Mouse (Mus musculus) E14TG2a.4 (cell line): ENCODE results near the gene Ing4.

Experiments used
- H3K27me3 ChIP-seq: 2 replicates; pipeline ENCODE4 v1.6.1; 2014; ENCODE audit warnings: low read length, control low read depth; ENCODE audit not compliant: insufficient read depth
- H3K36me3 ChIP-seq: 2 replicates; pipeline ENCODE4 v1.6.1; 2014; ENCODE audit warnings: low read length, control low read depth; ENCODE audit not compliant: insufficient read depth
- H3K4me1 ChIP-seq: replicated peaks from 2 replicates; pipeline ENCODE4 v1.6.1; 2014; ENCODE audit warnings: low read depth, low read length, control low read depth
- H3K4me3 ChIP-seq: replicated peaks from 2 replicates; pipeline ENCODE4 v1.5.1; 2014; ENCODE audit warnings: mild to moderate bottlenecking, low read length
- H3K9me3 ChIP-seq: 2 replicates; pipeline ENCODE4 v1.6.1; 2014; ENCODE audit warnings: low read length, control low read depth
- CTCF ChIP-seq: conservative IDR thresholded peaks from 2 replicates; pipeline ENCODE4 v1.5.1; 2014; ENCODE audit warnings: low read length
- NANOG ChIP-seq: IDR thresholded peaks from 2 replicates; pipeline ENCODE4 v1.6.1; 2014; ENCODE audit warnings: borderline replicate concordance, low read length, mixed read lengths
- POU5F1 ChIP-seq: IDR thresholded peaks from 2 replicates; pipeline ENCODE4 v1.6.1; 2014; ENCODE audit warnings: low read length, borderline replicate concordance

Ing4 gene

GRCm38 (mm10) chr6:124999091-124999490 lies 40.5 kb upstream of the Ing4 start:
- Histone ChIP-seq H3K9me3 (no peaks in the 10 kb centered on the region), H3K4me3 (peak overlapping the region; percentile 84), H3K36me3 (peaks cover 28% of the 10 kb centered on the region), H3K27me3 (peaks cover 64% of the 10 kb centered on the region), H3K4me1 (peaks cover 82% of the 10 kb centered on the region)
- no peak for TF ChIP-seq CTCF
- no peak for TF ChIP-seq NANOG
- TF ChIP-seq POU5F1: no peak

- peak overlapping the region; percentile 84 for H3K4me3 ChIP-seq
- H3K27me3 ChIP-seq: peaks cover 60% of the 10 kb centered on the region
- TF ChIP-seq POU5F1 (no peak), CTCF (no peak), NANOG (no peak)
Measured at GRCm38 (mm10) chr6:124999546-124999945, 40.0 kb upstream of the Ing4 start.

GRCm38 (mm10) chr6:125003706-125004105 lies 35.9 kb upstream of the Ing4 start:
- TF ChIP-seq NANOG (no peak), CTCF (no peak)
- no peaks in the 10 kb centered on the region for H3K9me3 ChIP-seq
- H3K4me3 ChIP-seq: 0 out of 2 replicates have a peak overlapping the region, but pooled peaks have one; percentile 4
- H3K27me3 ChIP-seq: peaks cover 19% of the 10 kb centered on the region
- H3K4me1 ChIP-seq: peaks cover 78% of the 10 kb centered on the region
- peaks cover 31% of the 10 kb centered on the region for H3K36me3 ChIP-seq

More at GRCm38 (mm10) chr6:124999546-124999945, 40.0 kb upstream of the Ing4 start:
- H3K4me1 ChIP-seq: peaks cover 83% of the 10 kb centered on the region
- peaks cover 28% of the 10 kb centered on the region for H3K36me3 ChIP-seq
- no peaks in the 10 kb centered on the region for H3K9me3 ChIP-seq

GRCm38 (mm10) chr6:125005086-125005485 lies 34.5 kb upstream of the Ing4 start:
- H3K27me3 ChIP-seq: peaks cover 12% of the 10 kb centered on the region
- no peak for TF ChIP-seq POU5F1
- no peak for TF ChIP-seq NANOG
- no peak for TF ChIP-seq CTCF
- H3K36me3 ChIP-seq: peaks cover 31% of the 10 kb centered on the region
- H3K4me3 ChIP-seq: no peak overlapping the region
- peaks cover 71% of the 10 kb centered on the region for H3K4me1 ChIP-seq
- no peaks in the 10 kb centered on the region for H3K9me3 ChIP-seq

- no peaks in the 10 kb centered on the region for H3K9me3 ChIP-seq
- H3K4me3 ChIP-seq: peak overlapping the region; percentile 87
- 0 out of 2 replicates have a peak, but pooled peaks cover 6% of the 10 kb centered on the region for H3K27me3 ChIP-seq
- H3K4me1 ChIP-seq: peaks cover 74% of the 10 kb centered on the region
- no peak for TF ChIP-seq NANOG
- no peak for TF ChIP-seq CTCF
- peaks cover 34% of the 10 kb centered on the region for H3K36me3 ChIP-seq
Measured at GRCm38 (mm10) chr6:125008060-125008459, 31.5 kb upstream of the Ing4 start.

GRCm38 (mm10) chr6:125008586-125009128 lies 30.9 kb upstream of the Ing4 start:
- 0 out of 2 replicates have a peak, but pooled peaks cover under 1% of the 10 kb centered on the region for H3K27me3 ChIP-seq
- H3K4me3 ChIP-seq: peak overlapping the region; percentile 87
- H3K9me3 ChIP-seq: no peaks in the 10 kb centered on the region
- H3K36me3 ChIP-seq: peaks cover 39% of the 10 kb centered on the region
- TF ChIP-seq POU5F1 (peak; percentile 99), NANOG (no peak)
- peaks cover 68% of the 10 kb centered on the region for H3K4me1 ChIP-seq

- Histone ChIP-seq H3K4me3 (peak within 1 kb of the TSS; percentile 87), H3K36me3 (peaks cover 42% of the 10 kb centered on the region), H3K9me3 (no peaks in the 10 kb centered on the region), H3K4me1 (peaks cover 65% of the 10 kb centered on the region), H3K27me3 (no peaks in the 10 kb centered on the region)
- TF ChIP-seq CTCF: no peak
- TF ChIP-seq POU5F1: no peak
- TF ChIP-seq NANOG: no peak
Measured at GRCm38 (mm10) chr6:125009129-125009180, 30.6 kb upstream of the Ing4 start, which contains the start of gene Zfp384. Zfp384 (plus strand) TSS chr6:125009145.

GRCm38 (mm10) chr6:125009181-125010073 lies 30.1 kb upstream of the Ing4 start:
- peak overlapping the region; percentile 87 for H3K4me3 ChIP-seq
- no peaks in the 10 kb centered on the region for H3K9me3 ChIP-seq
- peaks cover 45% of the 10 kb centered on the region for H3K36me3 ChIP-seq
- H3K27me3 ChIP-seq: no peaks in the 10 kb centered on the region
- TF ChIP-seq POU5F1 (no peak), NANOG (no peak), CTCF (no peak)
- peaks cover 60% of the 10 kb centered on the region for H3K4me1 ChIP-seq

- TF ChIP-seq POU5F1: no peak
- H3K4me3 ChIP-seq: no peak overlapping the region
- H3K9me3 ChIP-seq: no peaks in the 10 kb centered on the region
- H3K36me3 ChIP-seq: peaks cover 78% of the 10 kb centered on the region
- no peaks in the 10 kb centered on the region for H3K27me3 ChIP-seq
- H3K4me1 ChIP-seq: peaks cover 35% of the 10 kb centered on the region
Measured at GRCm38 (mm10) chr6:125017682-125018081, 21.9 kb upstream of the Ing4 start.
